Mouse (Mus musculus): Measurements from ENCODE around the gene Stxbp4.

GRCm38 (mm10) chr11:90470271-90470670, 167.6 kb downstream of the Stxbp4 start:
- TF ChIP-seq CTCF (IDR thresholded peaks at IDR 0.05; ENCODE audit: borderline replicate concordance, insufficient read depth, low read length) (no peak), POLR2A (IDR thresholded peaks at IDR 0.05; ENCODE audit: low read depth, low read length) (no peak)

Data from embryonic fibroblast, embryonic 13.5 days (primary cell).